31 mouse cellular contexts compared by ENCODE assay signal in genomic region chr10:123089425-123089930, GRCm38 (mm10). TPM values are rescaled to one million over a fixed set of nuclear protein-coding genes. Genes with fewer than 3 reads are reported as not detected.
A peak's percentile ranks its signal among the peaks of the same experiment; 100 is the strongest.
DNase-seq lines count a peak whose midpoint lies in the region; ATAC-seq and TF ChIP-seq lines count a peak whose summit lies in the region.
"Had no signal": no experiment of that assay in that cellular context is flagged by ENCODE, and none has a peak within 500 bp of the region (broad histone marks: within the 10 kb centered on the region; RNA-seq: fewer than 3 reads in every experiment).

No protein-coding gene starts in this region.

- no peaks in the 10 kb centered on the region for H3K79me2 ChIP-seq in MEL (ENCODE audit: control insufficient read depth, insufficient read depth, low read length, poor library complexity)

- no peaks in the 10 kb centered on the region for H3K9me3 ChIP-seq in heart, embryonic 14.5 days (ENCODE audit: control insufficient read depth, low read length)
- no peaks in the 10 kb centered on the region for H3K9me3 ChIP-seq in MEL (replicated peaks; ENCODE audit: insufficient read depth, low read length)
- H3K9me3 ChIP-seq in intestine, embryonic 15.5 days = no peaks in the 10 kb centered on the region
- H3K9me3 ChIP-seq in stomach, embryonic 16.5 days (replicated peaks; ENCODE audit: control insufficient read depth, low read length) = no peaks in the 10 kb centered on the region
- H3K9me3 ChIP-seq: embryonic facial prominence, embryonic 10.5 days; embryonic facial prominence, embryonic 15.5 days; forebrain, embryonic 13.5 days; heart, embryonic 12.5 days; hindbrain, embryonic 12.5 days; limb, embryonic 13.5 days; liver, embryonic 12.5 days; megakaryocyte, embryonic 14.5 days; midbrain, embryonic 12.5 days; neural tube, embryonic 13.5 days had no signal

- no peaks in the 10 kb centered on the region for H3K36me3 ChIP-seq in heart, embryonic 14.5 days (ENCODE audit: control insufficient read depth, insufficient read depth, low read length)
- H3K36me3 ChIP-seq in MEL (ENCODE audit: control insufficient read depth in 1 of 2, insufficient read depth in 2 of 2, low read length in 2 of 2) = peaks cover 0 to 6% of the 10 kb centered on the region in 2 experiments; a peak in 2 of 4 replicates
- H3K36me3 ChIP-seq in intestine, embryonic 15.5 days = no peaks in the 10 kb centered on the region
- no peaks in the 10 kb centered on the region for H3K36me3 ChIP-seq in stomach, embryonic 16.5 days (ENCODE audit: control insufficient read depth, insufficient read depth, low read length)
- H3K36me3 ChIP-seq: embryonic facial prominence, embryonic 10.5 days; embryonic facial prominence, embryonic 15.5 days; heart, embryonic 12.5 days; hindbrain, embryonic 12.5 days; limb, embryonic 13.5 days; liver, embryonic 12.5 days; midbrain, embryonic 12.5 days; neural tube, embryonic 13.5 days had no signal

- no peak for ATAC-seq in heart, embryonic 14.5 days (ENCODE audit: insufficient number of reproducible peaks, insufficient read depth, low FRiP score, low read depth)
- peak; percentile 95 for ATAC-seq in intestine, embryonic 15.5 days
- peak; percentile 68; the same call in 1 of the 2 replicates for ATAC-seq in stomach, embryonic 16.5 days (ENCODE audit: insufficient read depth, low FRiP score)
- ATAC-seq in inflammation-experienced regulatory T-cells, adult 6 months = no peak
- ATAC-seq: forebrain, embryonic 13.5 days; hindbrain, postnatal 0 days; liver, embryonic 12.5 days; lung, postnatal 0 days had no signal

- no peak for TF ChIP-seq RAD21 in MEL (IDR thresholded peaks at IDR 0.05; ENCODE audit: low read depth, low read length)

- H3K4me1 ChIP-seq in heart, embryonic 14.5 days (ENCODE audit: control insufficient read depth in 2 of 2, insufficient read depth in 2 of 2, low read length in 2 of 2) = no peaks in the 10 kb centered on the region
- peaks cover 0 to 7% of the 10 kb centered on the region in 2 experiments; a peak in 3 of 4 replicates for H3K4me1 ChIP-seq in MEL (ENCODE audit: control insufficient read depth in 1 of 2, insufficient read depth in 2 of 2, low read length in 2 of 2)
- 0 out of 2 replicates have a peak, but pooled peaks cover 4% of the 10 kb centered on the region for H3K4me1 ChIP-seq in intestine, embryonic 15.5 days (replicated peaks)
- no peaks in the 10 kb centered on the region for H3K4me1 ChIP-seq in stomach, embryonic 16.5 days (ENCODE audit: control insufficient read depth, insufficient read depth, low read length)
- H3K4me1 ChIP-seq: embryonic facial prominence, embryonic 10.5 days; embryonic facial prominence, embryonic 15.5 days; hindbrain, embryonic 12.5 days; liver, embryonic 12.5 days; midbrain, embryonic 12.5 days had no signal

- H3K27me3 ChIP-seq in heart, embryonic 14.5 days (ENCODE audit: control insufficient read depth, insufficient read depth, low read length) = 0 out of 2 replicates have a peak, but pooled peaks cover 6% of the 10 kb centered on the region
- H3K27me3 ChIP-seq in MEL (ENCODE audit: control insufficient read depth in 1 of 2, insufficient read depth in 2 of 2, low read length in 2 of 2) = no peaks in the 10 kb centered on the region
- H3K27me3 ChIP-seq in intestine, embryonic 15.5 days (replicated peaks) = no peaks in the 10 kb centered on the region
- no peaks in the 10 kb centered on the region for H3K27me3 ChIP-seq in stomach, embryonic 16.5 days (ENCODE audit: control insufficient read depth, insufficient read depth, low read length)
- H3K27me3 ChIP-seq: embryonic facial prominence, embryonic 15.5 days; forebrain, embryonic 13.5 days; heart, embryonic 12.5 days; hindbrain, embryonic 12.5 days; limb, embryonic 13.5 days; midbrain, embryonic 12.5 days; neural tube, embryonic 13.5 days had no signal

- H3K4me3 ChIP-seq in heart, embryonic 14.5 days (ENCODE audit: control insufficient read depth in 1 of 2, insufficient read depth in 1 of 2, low read depth in 1 of 2, low read length in 2 of 2) = no peak overlapping the region
- no peak overlapping the region for H3K4me3 ChIP-seq in MEL (ENCODE audit: control insufficient read depth in 1 of 2, insufficient read depth in 1 of 2, low read depth in 2 of 2, low read length in 2 of 2)
- H3K4me3 ChIP-seq in intestine, embryonic 15.5 days (replicated peaks) = no peak overlapping the region
- H3K4me3 ChIP-seq in stomach, embryonic 16.5 days (replicated peaks; ENCODE audit: low read length) = no peak overlapping the region
- no peak overlapping the region for H3K4me3 ChIP-seq in layer of hippocampus, adult 2 months
- H3K4me3 ChIP-seq: embryonic facial prominence, embryonic 10.5 days; embryonic facial prominence, embryonic 15.5 days; forebrain, embryonic 13.5 days; heart, embryonic 12.5 days; hindbrain, embryonic 12.5 days; limb, embryonic 13.5 days; liver, embryonic 12.5 days; megakaryocyte, embryonic 14.5 days; midbrain, embryonic 12.5 days; neural tube, embryonic 13.5 days had no signal

- intact Hi-C loops in heart, postnatal 36 days (cut with DNase I) = loop anchor here (5.0 kb wide), 1 partner anchor 37 kb away; no protein-coding TSS in a partner anchor

- no peak for DNase-seq in heart, postnatal 36 days
- no peak for DNase-seq in MEL (ENCODE audit: low read depth, low spot score)
- DNase-seq in right cerebral cortex, postnatal 4 days = no peak
- no peak for DNase-seq in layer of hippocampus, adult 2 months (ENCODE audit: low spot score in 2 of 2)
- DNase-seq: cerebellum, adult 2 months; cerebellum, postnatal 14 days; gastrocnemius, postnatal 10 days; heart, postnatal 14 days; kidney, adult 2 months; kidney, postnatal 10 days; lung, adult 18-20 months; lung, postnatal 4 days; spleen, adult 18-20 months; thymus, adult 2 months; thymus, postnatal 36 days had no signal

- WGBS in heart, embryonic 14.5 days = 70% methylated on average over 12 of the region's 12 CpGs
- 70% methylated on average over 12 of the region's 12 CpGs for WGBS in intestine, embryonic 15.5 days
- whole genome bisulfite sequencing in stomach, embryonic 16.5 days = 78% methylated on average over 12 of the region's 12 CpGs

- TF ChIP-seq POLR2A in MEL (IDR thresholded peaks at IDR 0.05; ENCODE audit: control insufficient read depth in 1 of 2, insufficient read depth in 1 of 2, low read depth in 1 of 2, low read length in 2 of 2, poor library complexity in 1 of 2) = no peak

- no peak overlapping the region for H3K9ac ChIP-seq in heart, embryonic 14.5 days (ENCODE audit: low read length)
- H3K9ac ChIP-seq in MEL (ENCODE audit: control insufficient read depth, low read depth, low read length, poor library complexity, severe bottlenecking) = no peak overlapping the region
- no peak overlapping the region for H3K9ac ChIP-seq in intestine, embryonic 15.5 days
- no peak overlapping the region for H3K9ac ChIP-seq in stomach, embryonic 16.5 days (ENCODE audit: low read length)
- H3K9ac ChIP-seq: embryonic facial prominence, embryonic 15.5 days; forebrain, embryonic 13.5 days; heart, embryonic 12.5 days; hindbrain, embryonic 12.5 days; limb, embryonic 13.5 days; liver, embryonic 12.5 days; midbrain, embryonic 12.5 days; neural tube, embryonic 13.5 days had no signal

- H3K27ac ChIP-seq in heart, embryonic 14.5 days (replicated peaks in 1 of 2; ENCODE audit: control insufficient read depth in 1 of 2, insufficient read depth in 1 of 2, low read depth in 2 of 2, low read length in 2 of 2) = no peak overlapping the region
- H3K27ac ChIP-seq in MEL (ENCODE audit: control insufficient read depth, low read depth, low read length) = no peak overlapping the region
- H3K27ac ChIP-seq in intestine, embryonic 15.5 days = no peak overlapping the region
- H3K27ac ChIP-seq in stomach, embryonic 16.5 days (ENCODE audit: low read length) = no peak overlapping the region
- H3K27ac ChIP-seq in layer of hippocampus, adult 2 months = no peak overlapping the region
- H3K27ac ChIP-seq: embryonic facial prominence, embryonic 10.5 days; embryonic facial prominence, embryonic 15.5 days; forebrain, embryonic 13.5 days; hindbrain, embryonic 12.5 days; hindbrain, postnatal 0 days; limb, embryonic 13.5 days; liver, embryonic 12.5 days; midbrain, embryonic 12.5 days; neural tube, embryonic 13.5 days had no signal

- TF ChIP-seq EP300 in MEL (IDR thresholded peaks at IDR 0.05; ENCODE audit: low read depth in 1 of 2, low read length in 2 of 2) = no peak

- peak overlapping the region; percentile 15; the same call in 1 of the 2 replicates for H3K4me2 ChIP-seq in heart, embryonic 14.5 days (ENCODE audit: low read length)
- H3K4me2 ChIP-seq in intestine, embryonic 15.5 days (replicated peaks) = no peak overlapping the region
- H3K4me2 ChIP-seq in stomach, embryonic 16.5 days (ENCODE audit: low read depth, low read length) = no peak overlapping the region
- H3K4me2 ChIP-seq: embryonic facial prominence, embryonic 15.5 days; forebrain, embryonic 13.5 days; heart, embryonic 12.5 days; hindbrain, embryonic 12.5 days; limb, embryonic 13.5 days; liver, embryonic 12.5 days; midbrain, embryonic 12.5 days; neural tube, embryonic 13.5 days had no signal

- no peak for TF ChIP-seq CTCF in MEL (IDR thresholded peaks at IDR 0.05 in 2 of 3, conservative IDR thresholded peaks at IDR 0.05 in 1 of 3; ENCODE audit: control insufficient read depth in 1 of 3, insufficient read depth in 1 of 3, low read depth in 2 of 3, low read length in 3 of 3, poor library complexity in 1 of 3, severe bottlenecking in 1 of 3)
- TF ChIP-seq CTCF in layer of hippocampus, adult 2 months (conservative IDR thresholded peaks at IDR 0.05) = no peak

TF ChIP-seq in MEL, 35 proteins besides CTCF, POLR2A, EP300 and RAD21:
- TF ChIP-seq CHD1 (IDR thresholded peaks at IDR 0.05; ENCODE audit: low read depth, low read length) (no peak), USF1 (IDR thresholded peaks at IDR 0.05; ENCODE audit: low read depth, low read length) (0 out of 2 replicates have a peak, but pooled peaks have one; percentile 24), CHD2 (IDR thresholded peaks at IDR 0.05; ENCODE audit: low read length) (no peak), MYC (IDR thresholded peaks at IDR 0.05; ENCODE audit: low read depth, low read length) (no peak)

RNA-seq across cellular contexts. Expression of gene Mon2, which starts 13.2 kb away (rescaled TPM):
- polyA plus RNA-seq in heart, embryonic 14.5 days (2014; fragmentation: Nextera tagmentation; extraction: Ambion mirVana) = 31.5 and 32.3 TPM in 2 replicates
- total RNA-seq in heart, postnatal 36 days (2021) = 10 to 100 TPM; 43.0 to 43.9 TPM
- 32.1 and 33.8 TPM in 2 replicates for total RNA-seq in MEL (2012; rRNA removed)
- polyA plus RNA-seq in MEL (2012; ENCODE audit: insufficient read depth in 1 of 2, insufficient read length in 2 of 2, low read depth in 1 of 2, low replicate concordance in 2 of 2, missing spikeins in 1 of 2) = 10 to 100 TPM in 1 of 2 experiments, not detected in 1; 38.6 TPM
- 18.7 and 22.9 TPM in 2 replicates for polyA plus RNA-seq in intestine, embryonic 15.5 days (2015; fragmentation: Nextera tagmentation; extraction: Ambion mirVana)
- 15.4 and 17.5 TPM in 2 replicates for polyA plus RNA-seq in stomach, embryonic 16.5 days (2015; fragmentation: Nextera tagmentation; extraction: Ambion mirVana)
- total RNA-seq in layer of hippocampus, adult 2 months (2021) = 100 to 1,000 TPM; 101 TPM
- polyA plus RNA-seq in inflammation-experienced regulatory T-cells, adult 6 months (2017; shearing (Covaris generic)) = 10 to 100 TPM; 12.3 to 39.6 (median 34.4) TPM

Comparison
In these comparisons a context has a peak if more than half of its experiments do, and no peak if none do; other contexts are left out.
1. ATAC-seq: peak in intestine, embryonic 15.5 days (single experiment) and stomach, embryonic 16.5 days (single experiment); none in heart, embryonic 14.5 days (single experiment) and inflammation-experienced regulatory T-cells, adult 6 months (single experiment).